Mouse (Mus musculus) liver, adult 2 months (tissue): Measurements from ENCODE around the gene Arhgap35. TPM values are rescaled to one million over a fixed set of nuclear protein-coding genes. Genes with fewer than 3 reads are reported as not detected.

Source experiments
- DNase-seq: peaks from one replicate; pipeline ENCODE4 v3.0.0-alpha.2; 2011; ENCODE audit warnings: low read depth, low spot score; ENCODE audit errors: extremely low read depth
- H3K27ac ChIP-seq: fragments of 200-500 bp; replicated peaks from 2 replicates; pipeline ENCODE4 v1.5.1; 2012; ENCODE audit warnings: low read depth, mild to moderate bottlenecking, control low read depth, inconsistent platforms, low read length; ENCODE audit not compliant: insufficient read depth
- H3K27me3 ChIP-seq: fragments of 200-500 bp; 2 replicates; pipeline ENCODE4 v1.6.1; 2012; ENCODE audit warnings: mild to moderate bottlenecking, moderate library complexity, low read length, inconsistent platforms; ENCODE audit not compliant: control insufficient read depth, insufficient read depth
- H3K36me3 ChIP-seq: fragments of 200-500 bp; 2 replicates; pipeline ENCODE4 v1.6.1; 2012; ENCODE audit warnings: low read length, inconsistent platforms; ENCODE audit not compliant: control insufficient read depth, insufficient read depth
- H3K4me1 ChIP-seq: fragments of 200-500 bp; 2 replicates; pipeline ENCODE4 v1.6.1; 2011; ENCODE audit warnings: low read length; ENCODE audit not compliant: control insufficient read depth, insufficient read depth
- H3K4me3 ChIP-seq: fragments of 200-500 bp; 2 replicates; pipeline ENCODE4 v1.5.1; 2011; ENCODE audit warnings: low read depth, mild to moderate bottlenecking, control low read depth, low read length, moderate library complexity; ENCODE audit not compliant: insufficient read depth
- H3K79me2 ChIP-seq: fragments of 200-500 bp; 2 replicates; pipeline ENCODE4 v1.6.1; 2012; ENCODE audit warnings: inconsistent platforms, mild to moderate bottlenecking, low read length, moderate library complexity; ENCODE audit not compliant: control insufficient read depth, insufficient read depth
- H3K9ac ChIP-seq: fragments of 200-500 bp; 2 replicates; pipeline ENCODE4 v1.6.1; 2012; ENCODE audit warnings: low read depth, mild to moderate bottlenecking, control low read depth, inconsistent platforms, low read length
- CTCF ChIP-seq: fragments of 200-500 bp; IDR thresholded peaks from 2 replicates; pipeline ENCODE4 v1.5.1; 2011; ENCODE audit warnings: low read depth, low read length, control low read depth
- POLR2A ChIP-seq: fragments of 200-500 bp; IDR thresholded peaks from 2 replicates; pipeline ENCODE4 v1.6.1; 2011; ENCODE audit warnings: low read length, control low read depth; ENCODE audit not compliant: insufficient read depth; ENCODE audit errors: extremely low read depth
- WGBS: fragments of 180-500 bp; shearing (Covaris S2); methylation state at CpG from one replicate; pipeline ENCODE4 v1.1.7; 2018; 5-methylcytosine and 5-hydroxymethylcytosine counted together
- polyA plus RNA-seq: library from polyadenylated mRNA; depleted of rRNA; stranded (reverse); fragments of >200 nt; gene quantifications from 2 replicates; pipeline ENCODE4 v1.2.3, GENCODE M21; 2012
- total RNA-seq: library from RNA; depleted of rRNA; stranded (reverse); fragments of >200 nt; gene quantifications from 2 replicates; pipeline ENCODE4 v1.2.3, GENCODE M21; 2014

Gene Arhgap35
- total and polyA plus RNA-seq, 2 experiments = 22.2 to 30.4 TPM

- 53% methylated on average over 13 of the region's 13 CpGs for WGBS
- H3K27ac ChIP-seq = peak overlapping the region; percentile 57
- H3K27me3 ChIP-seq = no peaks in the 10 kb centered on the region
- H3K4me1 ChIP-seq = peaks cover 36% of the 10 kb centered on the region
- TF ChIP-seq CTCF = no peak
- no peak for TF ChIP-seq POLR2A
- no peak overlapping the region for H3K9ac ChIP-seq
- DNase-seq = no peak
- no peaks in the 10 kb centered on the region for H3K36me3 ChIP-seq
- no peak overlapping the region for H3K4me3 ChIP-seq
- peaks cover 27% of the 10 kb centered on the region for H3K79me2 ChIP-seq
These were observed 33.3 kb downstream of the Arhgap35 start for GRCm38 (mm10) chr7:16581276-16582100.

GRCm38 (mm10) chr7:16576719-16577118 is 38.1 kb downstream of the Arhgap35 start:
- TF ChIP-seq POLR2A (no peak), CTCF (no peak)
- no peak overlapping the region for H3K9ac ChIP-seq
- H3K27me3 ChIP-seq = no peaks in the 10 kb centered on the region
- H3K4me1 ChIP-seq = peaks cover 19% of the 10 kb centered on the region
- no peak overlapping the region for H3K4me3 ChIP-seq
- peaks cover 39% of the 10 kb centered on the region for H3K79me2 ChIP-seq
- no peak overlapping the region for H3K27ac ChIP-seq
- peak; percentile 84 for DNase-seq
- WGBS = 10% methylated on average over 1 of the region's 1 CpGs
- no peaks in the 10 kb centered on the region for H3K36me3 ChIP-seq

- Histone ChIP-seq H3K36me3 (no peaks in the 10 kb centered on the region), H3K4me1 (peaks cover 6% of the 10 kb centered on the region)
- WGBS = 97% methylated on average over 1 of the region's 1 CpGs
These were observed 43.6 kb downstream of the Arhgap35 start for GRCm38 (mm10) chr7:16571191-16571590.

GRCm38 (mm10) chr7:16570737-16571136 is 44.1 kb downstream of the Arhgap35 start:
- 90% methylated on average over 1 of the region's 1 CpGs for WGBS
- DNase-seq = no peak
- no peak overlapping the region for H3K9ac ChIP-seq
- no peak overlapping the region for H3K27ac ChIP-seq
- TF ChIP-seq CTCF (no peak), POLR2A (no peak)
- H3K79me2 ChIP-seq = peaks cover 27% of the 10 kb centered on the region; the same call in 1 of the 2 replicates
- no peak overlapping the region for H3K4me3 ChIP-seq
- H3K27me3 ChIP-seq = no peaks in the 10 kb centered on the region
- H3K36me3 ChIP-seq = no peaks in the 10 kb centered on the region
- peaks cover 3% of the 10 kb centered on the region for H3K4me1 ChIP-seq

More at GRCm38 (mm10) chr7:16571191-16571590, 43.6 kb downstream of the Arhgap35 start:
- peaks cover 30% of the 10 kb centered on the region; the same call in 1 of the 2 replicates for H3K79me2 ChIP-seq
- H3K27me3 ChIP-seq = no peaks in the 10 kb centered on the region
- no peak overlapping the region for H3K27ac ChIP-seq
- no peak for DNase-seq
- H3K4me3 ChIP-seq = no peak overlapping the region
- no peak overlapping the region for H3K9ac ChIP-seq
- no peak for TF ChIP-seq CTCF
- no peak for TF ChIP-seq POLR2A

GRCm38 (mm10) chr7:16564491-16564890 is 50.3 kb downstream of the Arhgap35 start:
- DNase-seq = no peak
- 96% methylated on average over 8 of the region's 8 CpGs for WGBS

More at GRCm38 (mm10) chr7:16564491-16564890, 50.3 kb downstream of the Arhgap35 start:
- peaks cover 25% of the 10 kb centered on the region; the same call in 1 of the 2 replicates for H3K79me2 ChIP-seq
- H3K27me3 ChIP-seq = no peaks in the 10 kb centered on the region
- H3K9ac ChIP-seq = no peak overlapping the region
- no peak overlapping the region for H3K4me3 ChIP-seq
- TF ChIP-seq CTCF = no peak
- TF ChIP-seq POLR2A = no peak
- peaks cover 34% of the 10 kb centered on the region for H3K36me3 ChIP-seq
- H3K4me1 ChIP-seq = no peaks in the 10 kb centered on the region
- no peak overlapping the region for H3K27ac ChIP-seq
